Mouse (Mus musculus) liver, postnatal 0 days (tissue): ENCODE data around the gene Pou2af1. TPM values are rescaled to one million over a fixed set of nuclear protein-coding genes. Genes with fewer than 3 reads are reported as not detected.
A peak's percentile ranks its signal among the peaks of the same experiment; 100 is the strongest.

Experiments
- ATAC-seq: fragments of 200-750 bp; cut with Nextera tagmentation; 2 replicates; pipeline ENCODE4 v1.8.0; 2017; ENCODE audit warnings: mild to moderate bottlenecking, moderate library complexity
- DNase-seq: peaks from one replicate; pipeline ENCODE4 v3.0.0-alpha.2; 2016
- H3K27ac ChIP-seq: fragments of 300-500 bp; sonication (generic); 2 replicates; pipeline ENCODE4 v1.5.1; 2014; ENCODE audit warnings: antibody characterized with exemption, moderate library complexity, mild to moderate bottlenecking, low read depth
- H3K27me3 ChIP-seq: fragments of 300-500 bp; sonication (generic); 2 replicates; pipeline ENCODE4 v1.6.1; 2014; ENCODE audit warnings: low read length, control low read depth, mixed read lengths; ENCODE audit not compliant: insufficient read depth
- H3K36me3 ChIP-seq: fragments of 300-500 bp; sonication (generic); replicated peaks from 2 replicates; pipeline ENCODE4 v1.6.1; 2014; ENCODE audit warnings: mild to moderate bottlenecking, control low read depth, low read length, moderate library complexity, mixed read lengths; ENCODE audit not compliant: insufficient read depth
- H3K4me1 ChIP-seq: fragments of 300-500 bp; sonication (generic); 2 replicates; pipeline ENCODE4 v1.6.1; 2014; ENCODE audit warnings: antibody characterized with exemption, mild to moderate bottlenecking, control low read depth; ENCODE audit not compliant: insufficient read depth
- H3K4me2 ChIP-seq: fragments of 300-500 bp; sonication (generic); 2 replicates; pipeline ENCODE4 v1.6.1; 2014; ENCODE audit warnings: low read depth, mild to moderate bottlenecking, low read length, moderate library complexity, mixed read lengths
- H3K4me3 ChIP-seq: fragments of 300-500 bp; sonication (generic); 2 replicates; pipeline ENCODE4 v1.5.1; 2014; ENCODE audit warnings: low read depth, low read length
- H3K9ac ChIP-seq: fragments of 300-500 bp; sonication (generic); replicated peaks from 2 replicates; pipeline ENCODE4 v1.6.1; 2014; ENCODE audit warnings: mild to moderate bottlenecking, moderate library complexity
- H3K9me3 ChIP-seq: fragments of 300-500 bp; sonication (generic); 2 replicates; pipeline ENCODE4 v1.6.1; 2016; ENCODE audit warnings: mild to moderate bottlenecking, control low read depth, low read length, mixed read lengths
- CTCF ChIP-seq: sonication (generic); IDR thresholded peaks from 2 replicates; pipeline ENCODE4 v1.5.1; 2016; ENCODE audit warnings: antibody characterized with exemption, low read depth
- EP300 ChIP-seq: IDR thresholded peaks from 2 replicates; pipeline ENCODE4 v1.6.1; 2016; ENCODE audit warnings: antibody characterized with exemption, low read depth, mild to moderate bottlenecking
- WGBS: fragments of 180-500 bp; shearing (Covaris S2); extraction: QIAGEN DNeasy Blood & Tissue Kit; methylation state at CpG from one replicate; pipeline ENCODE4 v1.1.7; 2014; ENCODE audit not compliant: insufficient replicate concordance; 5-methylcytosine and 5-hydroxymethylcytosine counted together
- polyA plus RNA-seq: library from polyadenylated mRNA; unstranded; fragments of >200 nt; fragmentation: Nextera tagmentation; extraction: Ambion mirVana; gene quantifications from 2 replicates; pipeline ENCODE4 v1.2.1, GENCODE M21; 2015

The Pou2af1 gene
- polyA plus RNA-seq, 1 experiment from 2014 or later, result 7.6 TPM

GRCm38 (mm10) chr9:51170298-51170697, 43.2 kb upstream of the Pou2af1 start:
- TF ChIP-seq EP300 (no peak), CTCF (no peak)
- Histone ChIP-seq H3K27ac (no peak overlapping the region), H3K27me3 (no peaks in the 10 kb centered on the region), H3K4me2 (no peak overlapping the region), H3K36me3 (no peaks in the 10 kb centered on the region), H3K9me3 (no peaks in the 10 kb centered on the region), H3K4me1 (no peaks in the 10 kb centered on the region), H3K9ac (no peak overlapping the region), H3K4me3 (no peak overlapping the region)
- DNase-seq (no peak), ATAC-seq (no peak)
- WGBS, result 61% methylated on average over 6 of the region's 6 CpGs

GRCm38 (mm10) chr9:51174890-51175464, 38.5 kb upstream of the Pou2af1 start:
- H3K27me3 ChIP-seq, result no peaks in the 10 kb centered on the region
- 47% methylated on average over 8 of the region's 8 CpGs for WGBS
- no peaks in the 10 kb centered on the region for H3K9me3 ChIP-seq
- ATAC-seq, result 0 out of 2 replicates have a peak, but pooled peaks have one; percentile 17
- no peak overlapping the region for H3K4me3 ChIP-seq
- DNase-seq, result no peak
- H3K36me3 ChIP-seq, result no peaks in the 10 kb centered on the region
- no peaks in the 10 kb centered on the region for H3K4me1 ChIP-seq
- no peak overlapping the region for H3K4me2 ChIP-seq
- TF ChIP-seq CTCF (no peak), EP300 (no peak)
- no peak overlapping the region for H3K27ac ChIP-seq
- H3K9ac ChIP-seq, result no peak overlapping the region

- H3K9ac ChIP-seq, result no peak overlapping the region
- no peak overlapping the region for H3K27ac ChIP-seq
- no peaks in the 10 kb centered on the region for H3K9me3 ChIP-seq
- no peak overlapping the region for H3K4me3 ChIP-seq
- H3K4me1 ChIP-seq, result no peaks in the 10 kb centered on the region
- no peaks in the 10 kb centered on the region for H3K27me3 ChIP-seq
- WGBS, result 89% methylated on average over 1 of the region's 1 CpGs
- ATAC-seq (no peak), DNase-seq (no peak)
- no peaks in the 10 kb centered on the region for H3K36me3 ChIP-seq
- no peak overlapping the region for H3K4me2 ChIP-seq
- no peak for TF ChIP-seq EP300
- no peak for TF ChIP-seq CTCF
These were observed 37.8 kb upstream of the Pou2af1 start for GRCm38 (mm10) chr9:51175722-51176121.

GRCm38 (mm10) chr9:51178297-51178696, 35.2 kb upstream of the Pou2af1 start:
- Histone ChIP-seq H3K9me3 (no peaks in the 10 kb centered on the region), H3K4me1 (no peaks in the 10 kb centered on the region), H3K4me2 (no peak overlapping the region), H3K27ac (no peak overlapping the region), H3K27me3 (no peaks in the 10 kb centered on the region), H3K36me3 (no peaks in the 10 kb centered on the region), H3K9ac (no peak overlapping the region), H3K4me3 (no peak overlapping the region)
- WGBS, result 89% methylated on average over 1 of the region's 1 CpGs
- TF ChIP-seq CTCF (peak; percentile 36; the same call in 1 of the 2 replicates), EP300 (no peak)
- no peak for DNase-seq
- ATAC-seq, result no peak

GRCm38 (mm10) chr9:51180621-51181020, 32.9 kb upstream of the Pou2af1 start:
- H3K9ac ChIP-seq, result no peak overlapping the region
- 72% methylated on average over 5 of the region's 5 CpGs for WGBS
- no peak overlapping the region for H3K4me3 ChIP-seq
- H3K4me1 ChIP-seq, result no peaks in the 10 kb centered on the region
- H3K9me3 ChIP-seq, result no peaks in the 10 kb centered on the region
- H3K27ac ChIP-seq, result no peak overlapping the region
- DNase-seq, result no peak
- no peak for ATAC-seq
- TF ChIP-seq EP300 (no peak), CTCF (no peak)
- H3K36me3 ChIP-seq, result no peaks in the 10 kb centered on the region
- H3K4me2 ChIP-seq, result no peak overlapping the region
- no peaks in the 10 kb centered on the region for H3K27me3 ChIP-seq

- 59% methylated on average over 15 of the region's 15 CpGs for WGBS
These were observed 30.5 kb upstream of the Pou2af1 start for GRCm38 (mm10) chr9:51182716-51183710.

More at GRCm38 (mm10) chr9:51182716-51183710, 30.5 kb upstream of the Pou2af1 start:
- Histone ChIP-seq H3K4me2 (no peak overlapping the region), H3K36me3 (no peaks in the 10 kb centered on the region), H3K4me3 (no peak overlapping the region), H3K9ac (no peak overlapping the region; the same call in 1 of the 2 replicates), H3K27ac (peak overlapping the region; percentile 29; the same call in 1 of the 2 replicates), H3K9me3 (no peaks in the 10 kb centered on the region), H3K4me1 (no peaks in the 10 kb centered on the region), H3K27me3 (no peaks in the 10 kb centered on the region)
- DNase-seq (no peak), ATAC-seq (no peak)
- no peak for TF ChIP-seq CTCF
- no peak for TF ChIP-seq EP300
